Mouse (Mus musculus): ENCODE measurements at regions not wholly inside any gene's neighbourhood (a gene's known extent, or its start where the extent isn't known, plus 50 kb on each side); places are given as distances from the start of the nearest gene placed in this dataset.

- no peak for DNase-seq (ENCODE audit: inconsistent age in 2 of 2, low spot score in 1 of 2)
Measured at GRCm38 (mm10) chr9:86219669-86220068, 245.1 kb downstream of the Ube2cbp start.

- no peak for DNase-seq (ENCODE audit: inconsistent age in 2 of 2, low spot score in 1 of 2)
Measured at GRCm38 (mm10) chr9:86224530-86224929, 240.2 kb downstream of the Ube2cbp start.

- DNase-seq (ENCODE audit: inconsistent age in 2 of 2, low spot score in 1 of 2), result no peak
Measured at GRCm38 (mm10) chr9:86230673-86231350, 233.9 kb downstream of the Ube2cbp start.

GRCm38 (mm10) chr9:86231692-86232091, 233.1 kb downstream of the Ube2cbp start:
- no peak for DNase-seq (ENCODE audit: inconsistent age in 2 of 2, low spot score in 1 of 2)

GRCm38 (mm10) chr9:86232174-86232573, 232.6 kb downstream of the Ube2cbp start:
- DNase-seq (ENCODE audit: inconsistent age in 2 of 2, low spot score in 1 of 2), result no peak

- no peak for DNase-seq (ENCODE audit: inconsistent age in 2 of 2, low spot score in 1 of 2)
Measured at GRCm38 (mm10) chr9:86233775-86234174, 231.0 kb downstream of the Ube2cbp start.

GRCm38 (mm10) chr9:86238691-86239090, 226.1 kb downstream of the Ube2cbp start:
- DNase-seq (ENCODE audit: inconsistent age in 2 of 2, low spot score in 1 of 2), result no peak

GRCm38 (mm10) chr9:86240287-86240686, 224.5 kb downstream of the Ube2cbp start:
- DNase-seq (ENCODE audit: inconsistent age in 2 of 2, low spot score in 1 of 2), result no peak

- DNase-seq (ENCODE audit: inconsistent age in 2 of 2, low spot score in 1 of 2), result no peak
Measured at GRCm38 (mm10) chr9:86240896-86241295, 223.9 kb downstream of the Ube2cbp start.

- DNase-seq (ENCODE audit: inconsistent age in 2 of 2, low spot score in 1 of 2), result no peak
Measured at GRCm38 (mm10) chr9:86250197-86250596, 214.6 kb downstream of the Ube2cbp start.

GRCm38 (mm10) chr9:86251331-86251730, 213.4 kb downstream of the Ube2cbp start:
- DNase-seq (ENCODE audit: inconsistent age in 2 of 2, low spot score in 1 of 2), result peak; percentile 13 to 23

Measured in adrenal gland, adult (tissue).